Mouse (Mus musculus) cerebellum, adult 2 months (tissue): ENCODE results near the gene Tmem181a.
"Not testable (repeated sequence)": the region's sequence is repeated elsewhere in the genome, so short reads cannot be mapped to it uniquely, and the experiment has no call there.

ENCODE experiments used
- CTCF ChIP-seq: fragments of 200-500 bp; IDR thresholded peaks from 2 replicates; pipeline ENCODE4 v1.5.1; 2011; ENCODE audit warnings: low read depth, mild to moderate bottlenecking, control low read depth, low read length, moderate library complexity, borderline replicate concordance; ENCODE audit not compliant: insufficient read depth
- POLR2A ChIP-seq: fragments of 200-500 bp; IDR thresholded peaks from 2 replicates; pipeline ENCODE4 v1.6.1; 2011; ENCODE audit warnings: low read length, control low read depth, borderline replicate concordance; ENCODE audit not compliant: insufficient read depth

DNA sequence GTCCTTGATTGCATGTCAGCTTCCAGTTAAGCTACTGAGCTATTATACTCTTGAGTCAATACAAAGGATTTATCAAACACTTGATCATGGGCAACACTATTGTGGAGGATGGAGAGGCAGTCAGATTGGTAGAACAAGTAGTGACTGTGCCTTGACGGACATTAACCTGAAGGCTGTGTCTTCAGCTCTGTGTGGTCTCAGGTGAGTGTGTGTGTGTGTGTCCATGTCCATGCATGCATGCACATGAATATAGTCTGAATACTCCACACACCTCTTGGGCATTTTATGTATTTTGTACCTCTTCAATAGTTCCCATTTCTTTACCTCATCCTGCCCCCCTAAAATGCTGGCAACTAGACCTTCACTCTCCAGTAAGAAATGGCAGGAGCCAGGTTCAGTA lies 5.4 kb upstream of the Tmem181a start:
- TF ChIP-seq POLR2A, CTCF: not testable (repeated sequence)
